Mouse (Mus musculus): ENCODE data around the gene Galnt11.
A peak's percentile ranks its signal among the peaks of the same experiment; 100 is the strongest.

Gene Galnt11

GRCm38 (mm10) chr5:25252825-25253544 is 31.3 kb downstream of the Galnt11 start:
- DNase-seq (ENCODE audit: low read depth, low spot score): no peak

- no peak for DNase-seq (ENCODE audit: low read depth, low spot score)
These were observed 32.8 kb downstream of the Galnt11 start for GRCm38 (mm10) chr5:25254491-25254890.

GRCm38 (mm10) chr5:25256686-25257085 is 35.0 kb downstream of the Galnt11 start:
- DNase-seq (ENCODE audit: low read depth, low spot score): no peak

- no peak for DNase-seq (ENCODE audit: low read depth, low spot score)
These were observed 39.7 kb downstream of the Galnt11 start for GRCm38 (mm10) chr5:25261452-25261851.

GRCm38 (mm10) chr5:25262266-25262665 is 40.6 kb downstream of the Galnt11 start:
- DNase-seq (ENCODE audit: low read depth, low spot score): no peak

GRCm38 (mm10) chr5:25268258-25268888 is 46.7 kb downstream of the Galnt11 start:
- no peak for DNase-seq (ENCODE audit: low read depth, low spot score)

- DNase-seq (ENCODE audit: low read depth, low spot score): no peak
These were observed 53.9 kb downstream of the Galnt11 start for GRCm38 (mm10) chr5:25275629-25276028.

- no peak for DNase-seq (ENCODE audit: low read depth, low spot score)
These were observed 54.7 kb downstream of the Galnt11 start for GRCm38 (mm10) chr5:25276365-25276764.

- no peak for DNase-seq (ENCODE audit: low read depth, low spot score)
These were observed 62.3 kb downstream of the Galnt11 start for GRCm38 (mm10) chr5:25283988-25284387.

GRCm38 (mm10) chr5:25296830-25297229 is 75.1 kb downstream of the Galnt11 start:
- DNase-seq (ENCODE audit: low read depth, low spot score): no peak

- no peak for DNase-seq (ENCODE audit: low read depth, low spot score)
These were observed 88.5 kb downstream of the Galnt11 start for GRCm38 (mm10) chr5:25310226-25310625.

- peak; percentile 15 for DNase-seq (ENCODE audit: low read depth, low spot score)
These were observed 92.2 kb downstream of the Galnt11 start for GRCm38 (mm10) chr5:25313881-25314280.
